Mouse (Mus musculus): ENCODE results near the gene Isyna1. TPM values are rescaled to one million over a fixed set of nuclear protein-coding genes. Genes with fewer than 3 reads are reported as not detected.

Gene Isyna1
- total and polyA plus RNA-seq, 3 experiments = 26.7 to 41.6 (median 28.3) TPM

DNA sequence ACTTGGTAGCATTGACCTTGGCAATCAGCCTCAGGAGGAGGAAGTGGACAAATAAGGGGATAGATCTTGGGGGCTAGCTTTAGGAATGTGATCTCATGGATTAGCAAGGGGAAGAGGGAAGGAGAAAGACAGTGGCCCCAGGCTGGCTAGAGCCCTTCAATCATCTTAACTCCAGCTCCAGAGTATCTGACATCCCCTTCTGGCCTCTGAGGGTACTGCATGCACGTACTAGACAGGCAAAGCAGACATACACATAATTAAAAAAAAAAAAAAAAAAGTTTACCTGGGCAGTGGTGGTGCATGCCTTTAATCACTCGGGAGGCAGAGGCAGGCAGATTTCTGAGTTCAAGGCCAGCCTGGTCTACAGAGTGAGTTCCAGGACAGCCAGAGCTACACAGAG is 49.9 kb downstream of the Isyna1 start:
- no peak for TF ChIP-seq POLR2A (IDR thresholded peaks at IDR 0.05; ENCODE audit: insufficient read depth, low read depth, low read length)
- TF ChIP-seq CTCF (IDR thresholded peaks at IDR 0.05) = peak; percentile 46
- DNase-seq = no peak
- no peak overlapping the region for H3K9ac ChIP-seq (ENCODE audit: low read depth, low read length)
- 96% methylated on average over 2 of the region's 2 CpGs for WGBS
- no peak overlapping the region for H3K4me3 ChIP-seq
- H3K79me2 ChIP-seq (replicated peaks; ENCODE audit: control insufficient read depth, insufficient read depth, low read length) = no peaks in the 10 kb centered on the region
- no peak overlapping the region for H3K27ac ChIP-seq
- H3K27me3 ChIP-seq (ENCODE audit: control insufficient read depth, insufficient read depth, low read length) = no peaks in the 10 kb centered on the region
- H3K36me3 ChIP-seq (ENCODE audit: control insufficient read depth, insufficient read depth, low read length) = no peaks in the 10 kb centered on the region
- intact Hi-C loops (cut with DNase I) = no loop called here
- peaks cover 28% of the 10 kb centered on the region for H3K4me1 ChIP-seq (ENCODE audit: control insufficient read depth, insufficient read depth, low read length)

DNA sequence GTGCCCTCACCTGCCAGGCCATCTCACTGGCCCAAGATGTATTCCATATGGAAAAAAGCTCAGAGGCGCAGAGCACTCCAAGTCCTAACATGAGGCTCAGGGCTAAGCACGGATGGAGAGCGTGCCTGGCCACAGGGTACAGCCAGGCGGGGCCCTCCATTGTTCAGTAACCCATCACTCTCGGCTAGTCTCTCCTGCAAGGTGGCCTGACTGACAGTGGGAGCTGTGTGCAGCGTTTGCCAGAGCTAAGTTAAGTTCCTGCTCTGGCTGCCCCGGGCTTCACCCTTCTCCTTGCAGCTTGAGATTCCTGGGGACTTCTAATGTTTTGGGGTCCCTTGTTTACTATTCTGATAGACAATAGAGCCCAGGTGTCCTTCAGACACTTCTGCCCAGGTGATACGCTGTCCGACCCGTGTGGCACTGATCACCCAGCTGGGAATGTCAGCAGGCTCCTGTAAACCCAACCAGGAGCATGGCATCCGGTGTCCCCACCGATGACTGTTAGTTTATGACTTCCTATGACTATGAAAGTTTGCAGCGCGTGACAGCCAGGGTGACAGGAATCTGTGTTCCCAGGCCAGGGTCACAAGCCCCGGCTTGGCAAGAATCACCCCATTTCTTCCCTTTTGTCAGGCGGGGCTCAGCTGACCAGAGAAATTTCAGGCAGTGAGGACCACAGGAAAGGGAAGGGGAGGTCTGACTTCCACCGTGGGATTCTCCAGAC is 51.5 kb downstream of the Isyna1 start:
- Histone ChIP-seq H3K4me3 (no peak overlapping the region), H3K27ac (peak overlapping the region; percentile 58), H3K36me3 (ENCODE audit: control insufficient read depth, insufficient read depth, low read length) (peaks cover 5% of the 10 kb centered on the region), H3K4me1 (ENCODE audit: control insufficient read depth, insufficient read depth, low read length) (peaks cover 35% of the 10 kb centered on the region), H3K9ac (ENCODE audit: low read depth, low read length) (no peak overlapping the region), H3K27me3 (ENCODE audit: control insufficient read depth, insufficient read depth, low read length) (no peaks in the 10 kb centered on the region), H3K79me2 (replicated peaks; ENCODE audit: control insufficient read depth, insufficient read depth, low read length) (no peaks in the 10 kb centered on the region)
- TF ChIP-seq EP300 (IDR thresholded peaks at IDR 0.05; ENCODE audit: insufficient read depth, low read depth, low read length) (peak; percentile 64; the same call in 1 of the 2 replicates), CTCF (IDR thresholded peaks at IDR 0.05) (no peak), POLR2A (IDR thresholded peaks at IDR 0.05; ENCODE audit: insufficient read depth, low read depth, low read length) (0 out of 2 replicates have a peak, but pooled peaks have one; percentile 24)
- 30% methylated on average over 17 of the region's 17 CpGs for WGBS
- intact Hi-C loops (cut with DNase I) = no loop called here
- peak in 1 of 2 experiments; percentile 60 for DNase-seq

DNA sequence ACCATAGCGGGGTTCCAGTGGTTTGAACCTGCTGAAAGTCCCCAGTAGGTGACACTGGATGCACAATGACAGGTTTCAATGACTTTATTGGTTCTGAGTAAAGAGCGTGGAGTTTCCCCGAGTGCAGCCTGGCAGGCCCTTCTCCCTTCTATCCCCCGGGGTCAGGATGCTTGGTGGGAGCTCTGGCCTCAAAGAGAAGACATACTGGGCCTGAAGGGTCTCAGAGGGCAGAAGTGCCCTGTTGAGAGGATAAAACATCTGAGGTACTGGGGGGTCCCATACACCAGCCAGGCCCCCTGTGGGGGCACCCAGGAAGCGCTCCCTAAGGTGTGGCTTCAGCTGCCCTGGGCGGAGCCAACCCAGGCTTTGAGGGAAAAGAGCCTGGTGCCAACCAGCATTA is 52.2 kb downstream of the Isyna1 start:
- Histone ChIP-seq H3K27me3 (ENCODE audit: control insufficient read depth, insufficient read depth, low read length) (no peaks in the 10 kb centered on the region), H3K4me3 (no peak overlapping the region), H3K36me3 (ENCODE audit: control insufficient read depth, insufficient read depth, low read length) (peaks cover 5% of the 10 kb centered on the region), H3K9ac (ENCODE audit: low read depth, low read length) (no peak overlapping the region), H3K4me1 (ENCODE audit: control insufficient read depth, insufficient read depth, low read length) (peaks cover 35% of the 10 kb centered on the region), H3K27ac (peak overlapping the region; percentile 58), H3K79me2 (replicated peaks; ENCODE audit: control insufficient read depth, insufficient read depth, low read length) (no peaks in the 10 kb centered on the region)
- WGBS = 69% methylated on average over 6 of the region's 6 CpGs
- TF ChIP-seq POLR2A (IDR thresholded peaks at IDR 0.05; ENCODE audit: insufficient read depth, low read depth, low read length) (no peak), EP300 (IDR thresholded peaks at IDR 0.05; ENCODE audit: insufficient read depth, low read depth, low read length) (no peak), CTCF (IDR thresholded peaks at IDR 0.05) (no peak)
- DNase-seq = no peak
- intact Hi-C loops (cut with DNase I) = no loop called here

GRCm38 (mm10) chr8:70646775-70647174 is 52.6 kb downstream of the Isyna1 start:
- DNase-seq = no peak
- Histone ChIP-seq H3K36me3 (ENCODE audit: control insufficient read depth, insufficient read depth, low read length) (peaks cover 5% of the 10 kb centered on the region), H3K27me3 (ENCODE audit: control insufficient read depth, insufficient read depth, low read length) (no peaks in the 10 kb centered on the region), H3K4me1 (ENCODE audit: control insufficient read depth, insufficient read depth, low read length) (peaks cover 35% of the 10 kb centered on the region), H3K4me3 (no peak overlapping the region), H3K27ac (peak overlapping the region; percentile 58), H3K9ac (ENCODE audit: low read depth, low read length) (no peak overlapping the region), H3K79me2 (replicated peaks; ENCODE audit: control insufficient read depth, insufficient read depth, low read length) (no peaks in the 10 kb centered on the region)
- TF ChIP-seq CTCF (IDR thresholded peaks at IDR 0.05) (no peak), POLR2A (IDR thresholded peaks at IDR 0.05; ENCODE audit: insufficient read depth, low read depth, low read length) (no peak), EP300 (IDR thresholded peaks at IDR 0.05; ENCODE audit: insufficient read depth, low read depth, low read length) (no peak)
- intact Hi-C loops (cut with DNase I) = no loop called here

Other genes with a start within 250 kb of the Isyna1 start
- 10 to 100 TPM; 42.6 to 43.9 TPM for gene Upf1, start 241.1 kb upstream of the Isyna1 start, total RNA-seq (2021)
- 17.4 and 23.4 TPM in 2 replicates for gene Upf1, start 241.1 kb upstream of the Isyna1 start, polyA plus RNA-seq (2012; rRNA removed)
- gene Comp, start 220.8 kb upstream of the Isyna1 start, total RNA-seq (2021) = 1 to 10 TPM; 5.1 to 5.4 TPM
- gene Comp, start 220.8 kb upstream of the Isyna1 start, polyA plus RNA-seq (2012; rRNA removed) = 11.5 and 17.4 TPM in 2 replicates
- gene Crtc1, start 154.8 kb upstream of the Isyna1 start, total RNA-seq (2021) = 1 to 10 TPM; 7.4 to 8.1 TPM
- gene Crtc1, start 154.8 kb upstream of the Isyna1 start, polyA plus RNA-seq (2012; rRNA removed) = 13.7 and 14.9 TPM in 2 replicates
- gene Klhl26, start 117.4 kb upstream of the Isyna1 start, total RNA-seq (2021) = 1 to 10 TPM; 8.1 to 8.6 TPM
- gene Klhl26, start 117.4 kb upstream of the Isyna1 start, polyA plus RNA-seq (2012; rRNA removed) = 18.8 and 21.2 TPM in 2 replicates
- not detected for gene Tmem59l, start 107.0 kb upstream of the Isyna1 start, total RNA-seq (2021)
- gene Tmem59l, start 107.0 kb upstream of the Isyna1 start, polyA plus RNA-seq (2012; rRNA removed) = 0.21 and 0.53 TPM in 2 replicates
- under 1 TPM; 0.68 to 0.89 TPM for gene Crlf1, start 101.2 kb upstream of the Isyna1 start, total RNA-seq (2021)
- gene Crlf1, start 101.2 kb upstream of the Isyna1 start, polyA plus RNA-seq (2012; rRNA removed) = 0.38 and 2.3 TPM in 2 replicates
- gene Rex1bd, start 87.6 kb upstream of the Isyna1 start, total RNA-seq (2021) = 100 to 1,000 TPM; 111 to 118 TPM
- 129 and 145 TPM in 2 replicates for gene Rex1bd, start 87.6 kb upstream of the Isyna1 start, polyA plus RNA-seq (2012; rRNA removed)
- gene Uba52, start 83.6 kb upstream of the Isyna1 start, total RNA-seq (2021) = 1,000 to 10,000 TPM; 1,480 to 1,595 TPM
- gene Uba52, start 83.6 kb upstream of the Isyna1 start, polyA plus RNA-seq (2012; rRNA removed) = 439 and 626 TPM in 2 replicates
- gene Fkbp8, start 66.6 kb upstream of the Isyna1 start, total RNA-seq (2021) = 100 to 1,000 TPM; 116 to 135 TPM
- 179 and 201 TPM in 2 replicates for gene Fkbp8, start 66.6 kb upstream of the Isyna1 start, polyA plus RNA-seq (2012; rRNA removed)
- gene Kxd1, start 66.4 kb upstream of the Isyna1 start, total RNA-seq (2021) = 10 to 100 TPM; 80.4 to 99.4 TPM
- gene Kxd1, start 66.4 kb upstream of the Isyna1 start, polyA plus RNA-seq (2012; rRNA removed) = 111 and 121 TPM in 2 replicates
- gene Ell, start 54.9 kb upstream of the Isyna1 start, total RNA-seq (2021) = 10 to 100 TPM in 1 of 2 experiments, 1 to 10 TPM in 1; 9.6 to 12.0 TPM
- gene Ell, start 54.9 kb upstream of the Isyna1 start, polyA plus RNA-seq (2012; rRNA removed) = 12.7 and 13.8 TPM in 2 replicates
- 10 to 100 TPM; 34.6 to 35.8 TPM for gene Ssbp4, start 14.5 kb downstream of the Isyna1 start, total RNA-seq (2021)
- 45.6 and 72.8 TPM in 2 replicates for gene Ssbp4, start 14.5 kb downstream of the Isyna1 start, polyA plus RNA-seq (2012; rRNA removed)
- 1 to 10 TPM; 1.6 to 1.8 TPM for gene Lrrc25, start 21.8 kb downstream of the Isyna1 start, total RNA-seq (2021)
- gene Lrrc25, start 21.8 kb downstream of the Isyna1 start, polyA plus RNA-seq (2012; rRNA removed) = 3.6 and 4.5 TPM in 2 replicates
- gene Gdf15, start 38.1 kb downstream of the Isyna1 start, total RNA-seq (2021) = 1 to 10 TPM; 1.1 to 2.0 TPM
- 0.38 and 3.8 TPM in 2 replicates for gene Gdf15, start 38.1 kb downstream of the Isyna1 start, polyA plus RNA-seq (2012; rRNA removed)
- 10 to 100 TPM; 39.7 to 48.4 TPM for gene Pgpep1, start 66.0 kb downstream of the Isyna1 start, total RNA-seq (2021)
- gene Pgpep1, start 66.0 kb downstream of the Isyna1 start, polyA plus RNA-seq (2012; rRNA removed) = 35.5 and 44.8 TPM in 2 replicates
- 10 to 100 TPM; 56.9 to 64.2 TPM for gene Lsm4, start 78.9 kb downstream of the Isyna1 start, total RNA-seq (2021)
- 54.1 and 68.3 TPM in 2 replicates for gene Lsm4, start 78.9 kb downstream of the Isyna1 start, polyA plus RNA-seq (2012; rRNA removed)
- 100 to 1,000 TPM; 123 to 127 TPM for gene Jund, start 104.6 kb downstream of the Isyna1 start, total RNA-seq (2021)
- 66.2 and 109 TPM in 2 replicates for gene Jund, start 104.6 kb downstream of the Isyna1 start, polyA plus RNA-seq (2012; rRNA removed)
- gene Iqcn, start 109.1 kb downstream of the Isyna1 start, total RNA-seq (2021) = not detected
- 0.06 and 0.12 TPM in 2 replicates for gene Iqcn, start 109.1 kb downstream of the Isyna1 start, polyA plus RNA-seq (2012; rRNA removed)
- gene Gm3336, start 124.2 kb downstream of the Isyna1 start, total RNA-seq (2021) = not detected
- not detected in 2 replicates for gene Gm3336, start 124.2 kb downstream of the Isyna1 start, polyA plus RNA-seq (2012; rRNA removed)
- gene Pde4c, start 129.3 kb downstream of the Isyna1 start, total RNA-seq (2021) = 1 to 10 TPM; 2.3 to 2.7 TPM
- gene Pde4c, start 129.3 kb downstream of the Isyna1 start, polyA plus RNA-seq (2012; rRNA removed) = 10.8 and 11.0 TPM in 2 replicates
- gene Rab3a, start 160.3 kb downstream of the Isyna1 start, total RNA-seq (2021) = 10 to 100 TPM; 46.5 to 48.0 TPM
- 89.1 and 117 TPM in 2 replicates for gene Rab3a, start 160.3 kb downstream of the Isyna1 start, polyA plus RNA-seq (2012; rRNA removed)
- gene Mpv17l2, start 166.6 kb downstream of the Isyna1 start, total RNA-seq (2021) = 10 to 100 TPM; 21.7 to 29.1 TPM
- 30.0 and 32.2 TPM in 2 replicates for gene Mpv17l2, start 166.6 kb downstream of the Isyna1 start, polyA plus RNA-seq (2012; rRNA removed)
- gene Pik3r2, start 182.3 kb downstream of the Isyna1 start, total RNA-seq (2021) = 10 to 100 TPM; 22.0 to 22.4 TPM
- 34.3 and 45.5 TPM in 2 replicates for gene Pik3r2, start 182.3 kb downstream of the Isyna1 start, polyA plus RNA-seq (2012; rRNA removed)
- gene Mast3, start 210.7 kb downstream of the Isyna1 start, total RNA-seq (2021) = 1 to 10 TPM; 6.0 to 7.4 TPM
- gene Mast3, start 210.7 kb downstream of the Isyna1 start, polyA plus RNA-seq (2012; rRNA removed) = 12.7 and 13.9 TPM in 2 replicates
- gene Il12rb1, start 214.1 kb downstream of the Isyna1 start, total RNA-seq (2021) = not detected
- gene Il12rb1, start 214.1 kb downstream of the Isyna1 start, polyA plus RNA-seq (2012; rRNA removed) = 0.15 and 0.16 TPM in 2 replicates
- gene Arrdc2, start 245.3 kb downstream of the Isyna1 start, total RNA-seq (2021) = 10 to 100 TPM in 1 of 2 experiments, 1 to 10 TPM in 1; 8.9 to 18.6 TPM
- gene Arrdc2, start 245.3 kb downstream of the Isyna1 start, polyA plus RNA-seq (2012; rRNA removed) = 15.2 and 36.2 TPM in 2 replicates